Mouse (Mus musculus): ENCODE results near the gene Pcp4l1.

DNA sequence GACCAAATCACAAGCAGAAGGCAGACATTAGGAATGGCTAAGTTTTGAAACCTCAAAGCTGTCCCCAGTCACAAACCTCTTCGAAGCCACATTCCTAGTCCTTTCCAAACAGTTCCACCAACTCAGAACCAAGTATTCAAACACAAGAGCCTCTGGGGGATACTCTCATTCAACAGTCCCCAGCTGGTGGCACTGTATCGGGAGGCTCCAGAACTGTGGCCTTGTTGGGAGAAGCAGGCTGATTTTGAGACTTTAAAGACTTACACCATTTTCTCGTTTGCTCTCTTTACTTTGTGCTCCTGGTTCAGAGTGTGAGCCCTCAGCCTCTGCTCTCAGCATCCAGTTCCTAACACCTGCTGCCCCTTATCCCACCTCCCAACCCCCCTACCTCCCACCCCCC, 13.0 kb downstream of the Pcp4l1 start:
- TF ChIP-seq CTCF (IDR thresholded peaks at IDR 0.05; ENCODE audit: extremely low read depth, insufficient read length, insufficient replicate concordance, low read depth, low read length), result no peak
- TF ChIP-seq POLR2A (IDR thresholded peaks at IDR 0.05; ENCODE audit: low read depth, low read length), result no peak

All from small intestine, adult 2 months (tissue).